Mouse (Mus musculus) skeletal muscle tissue, postnatal 0 days (tissue): ENCODE data around the gene Rell1. TPM values are rescaled to one million over a fixed set of nuclear protein-coding genes. Genes with fewer than 3 reads are reported as not detected.

ENCODE experiments used
- polyA plus RNA-seq: library from polyadenylated mRNA; unstranded; fragments of >200 nt; fragmentation: Nextera tagmentation; extraction: Ambion mirVana; gene quantifications from 2 replicates; pipeline ENCODE4 v1.2.1, GENCODE M21; 2015

Rell1 gene
- 10.6 and 14.0 TPM in 2 replicates for polyA plus RNA-seq

GRCm38 (mm10) chr5:63968443-63969415 lies at the start of gene Rell1:
Gene Rell1 (minus strand): TSS chr5:63968897.

Other genes with a start within 250 kb of the Rell1 start
- 1.1 and 1.2 TPM in 2 replicates for gene 0610040J01Rik, start 156.5 kb downstream of the Rell1 start, polyA plus RNA-seq
- 9.3 and 12.3 TPM in 2 replicates for gene Pgm2, start 124.1 kb upstream of the Rell1 start, polyA plus RNA-seq
- 10.6 and 10.9 TPM in 2 replicates for gene Tbc1d1, start 187.4 kb upstream of the Rell1 start, polyA plus RNA-seq